Mouse (Mus musculus) hindbrain, embryonic 14.5 days (tissue): ENCODE measurements around the gene Cox10. TPM values are rescaled to one million over a fixed set of nuclear protein-coding genes. Genes with fewer than 3 reads are reported as not detected.

Experiments used
- ATAC-seq: fragments of 200-750 bp; cut with Nextera tagmentation; 2 replicates; pipeline ENCODE4 v1.8.0; 2017; ENCODE audit warnings: moderate number of reproducible peaks, mild to moderate bottlenecking, moderate TSS enrichment, moderate library complexity; ENCODE audit not compliant: low FRiP score
- DNase-seq: peaks from one replicate; pipeline ENCODE4 v3.0.0-alpha.2; 2015; ENCODE audit warnings: low spot score
- H3K27ac ChIP-seq: fragments of 300-500 bp; sonication (generic); 2 replicates; pipeline ENCODE4 v1.5.1; 2014; ENCODE audit warnings: mild to moderate bottlenecking, moderate library complexity
- H3K27me3 ChIP-seq: fragments of 300-500 bp; sonication (generic); 2 replicates; pipeline ENCODE4 v1.6.1; 2014; ENCODE audit warnings: mild to moderate bottlenecking, low read length, mixed read lengths; ENCODE audit not compliant: control insufficient read depth, insufficient read depth
- H3K36me3 ChIP-seq: fragments of 300-500 bp; sonication (generic); replicated peaks from 2 replicates; pipeline ENCODE4 v1.6.1; 2014; ENCODE audit not compliant: control insufficient read depth, insufficient read depth
- H3K4me1 ChIP-seq: fragments of 300-500 bp; sonication (generic); replicated peaks from 2 replicates; pipeline ENCODE4 v1.6.1; 2014; ENCODE audit warnings: antibody characterized with exemption, low read length, mixed read lengths; ENCODE audit not compliant: control insufficient read depth, insufficient read depth
- H3K4me2 ChIP-seq: fragments of 300-500 bp; sonication (generic); replicated peaks from 2 replicates; pipeline ENCODE4 v1.6.1; 2014; ENCODE audit warnings: mild to moderate bottlenecking, moderate library complexity
- H3K4me3 ChIP-seq: fragments of 300-500 bp; sonication (generic); replicated peaks from 2 replicates; pipeline ENCODE4 v1.5.1; 2014; ENCODE audit warnings: mild to moderate bottlenecking, low read length
- H3K9ac ChIP-seq: fragments of 300-500 bp; sonication (generic); 2 replicates; pipeline ENCODE4 v1.6.1; 2014
- H3K9me3 ChIP-seq: fragments of 300-500 bp; sonication (generic); 2 replicates; pipeline ENCODE4 v1.6.1; 2016; ENCODE audit warnings: low read length; ENCODE audit not compliant: control insufficient read depth
- WGBS: fragments of 180-500 bp; shearing (Covaris S2); extraction: QIAGEN DNeasy Blood & Tissue Kit; methylation state at CpG from one replicate; pipeline ENCODE4 v1.1.7; 2014; 5-methylcytosine and 5-hydroxymethylcytosine counted together
- polyA plus RNA-seq: library from polyadenylated mRNA; unstranded; fragments of >200 nt; fragmentation: Nextera tagmentation; extraction: Ambion mirVana; gene quantifications from 2 replicates; pipeline ENCODE4 v1.2.1, GENCODE M21; 2014

Cox10 gene
- polyA plus RNA-seq, 1 experiment from 2014 or later, result 30.0 TPM

DNA sequence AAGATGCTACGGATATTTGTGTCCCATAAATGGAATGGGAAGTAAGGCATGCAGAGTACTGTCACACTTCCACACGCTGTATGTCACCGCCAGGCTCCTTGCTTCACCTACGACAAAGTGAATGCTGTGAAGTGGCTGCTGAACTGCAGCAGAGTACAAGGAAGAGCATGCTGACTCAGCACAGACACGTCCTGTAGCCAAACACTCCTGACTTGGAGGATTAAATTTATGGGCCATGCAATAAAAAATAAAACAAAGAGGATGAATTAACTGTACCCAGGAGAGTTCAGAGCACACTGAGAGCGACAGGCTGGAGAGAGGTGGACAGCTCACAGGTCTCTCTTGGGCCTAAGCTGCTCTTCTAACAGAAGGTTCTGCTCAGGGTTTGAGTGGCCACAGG, 79.8 kb downstream of the Cox10 start:
- no peaks in the 10 kb centered on the region for H3K36me3 ChIP-seq
- ATAC-seq (no peak), DNase-seq (no peak)
- H3K4me3 ChIP-seq, result no peak overlapping the region
- WGBS, result 79% methylated on average over 6 of the region's 6 CpGs
- H3K9me3 ChIP-seq, result no peaks in the 10 kb centered on the region
- no peak overlapping the region for H3K4me2 ChIP-seq
- no peaks in the 10 kb centered on the region; the same call in 1 of the 2 replicates for H3K4me1 ChIP-seq
- no peak overlapping the region for H3K27ac ChIP-seq
- no peaks in the 10 kb centered on the region for H3K27me3 ChIP-seq
- H3K9ac ChIP-seq, result no peak overlapping the region

DNA sequence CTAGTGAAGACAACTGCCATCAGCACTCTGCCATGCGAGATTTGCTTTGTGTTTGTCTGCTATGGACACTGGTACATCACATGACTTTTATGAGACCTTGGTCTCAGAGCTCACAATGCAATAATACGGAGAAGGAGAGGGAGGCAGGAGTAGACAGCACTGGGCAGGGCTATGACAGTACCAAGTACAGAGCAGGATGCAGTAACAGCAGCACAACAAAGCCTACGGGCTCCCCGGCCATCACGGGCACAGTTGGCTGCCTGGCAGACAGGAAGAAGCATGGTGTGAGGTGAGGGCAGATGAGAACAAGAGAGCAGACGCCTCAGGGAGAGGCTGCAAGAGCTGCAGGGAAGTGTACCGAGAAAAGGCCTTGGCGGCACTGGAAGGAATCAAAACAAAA, 87.3 kb downstream of the Cox10 start:
- peaks cover 5% of the 10 kb centered on the region; the same call in 1 of the 2 replicates for H3K4me1 ChIP-seq
- H3K27me3 ChIP-seq, result no peaks in the 10 kb centered on the region
- H3K9ac ChIP-seq, result no peak overlapping the region
- H3K27ac ChIP-seq, result no peak overlapping the region
- H3K36me3 ChIP-seq, result no peaks in the 10 kb centered on the region
- DNase-seq, result no peak
- WGBS, result 69% methylated on average over 8 of the region's 8 CpGs
- ATAC-seq, result no peak
- no peak overlapping the region for H3K4me3 ChIP-seq
- no peaks in the 10 kb centered on the region for H3K9me3 ChIP-seq
- no peak overlapping the region for H3K4me2 ChIP-seq

DNA sequence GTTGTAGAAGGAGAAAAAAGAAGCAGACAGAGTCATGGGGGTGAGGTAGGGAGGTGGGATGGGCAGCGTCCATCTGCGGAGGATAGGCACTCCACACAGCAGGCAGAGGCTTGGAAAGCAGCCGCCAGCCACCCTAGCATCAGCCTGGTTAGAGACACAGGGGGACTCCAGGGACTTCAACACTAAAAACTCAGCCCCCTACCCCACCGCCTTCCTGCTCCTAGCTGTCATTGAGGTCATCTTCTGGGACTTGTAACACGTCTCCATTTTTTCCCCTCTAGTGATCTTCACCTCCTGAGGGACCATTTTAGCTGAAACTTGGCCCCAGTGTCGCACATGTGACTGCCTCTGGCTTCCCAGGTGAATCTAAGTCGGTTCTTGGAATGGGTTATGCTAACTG, 88.5 kb downstream of the Cox10 start:
- ATAC-seq, result no peak
- 75% methylated on average over 7 of the region's 7 CpGs for WGBS
- Histone ChIP-seq H3K27me3 (no peaks in the 10 kb centered on the region), H3K36me3 (no peaks in the 10 kb centered on the region), H3K27ac (no peak overlapping the region), H3K4me3 (no peak overlapping the region), H3K9ac (no peak overlapping the region), H3K4me1 (peaks cover 5% of the 10 kb centered on the region; the same call in 1 of the 2 replicates), H3K9me3 (no peaks in the 10 kb centered on the region), H3K4me2 (no peak overlapping the region)
- no peak for DNase-seq

DNA sequence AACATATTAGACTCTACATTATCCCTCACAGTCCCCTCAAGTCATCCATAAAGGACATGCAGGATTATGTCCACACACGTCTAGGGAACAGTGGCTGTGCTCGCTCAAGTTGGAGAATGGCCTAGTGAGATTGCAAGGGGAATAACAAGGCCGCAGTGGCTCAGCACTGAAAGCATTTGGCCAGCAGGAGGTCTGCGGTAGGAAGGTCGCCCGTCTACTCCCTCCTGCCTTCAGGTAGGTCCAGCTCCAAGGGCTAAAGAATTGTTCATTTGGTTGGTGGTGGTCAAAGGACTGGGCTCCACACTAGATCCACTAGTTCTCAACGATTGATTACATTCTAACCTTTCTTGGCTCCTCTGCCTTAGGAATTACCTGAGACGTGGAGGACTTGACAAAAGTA, 89.0 kb downstream of the Cox10 start:
- Histone ChIP-seq H3K9ac (no peak overlapping the region), H3K27ac (no peak overlapping the region), H3K4me2 (no peak overlapping the region), H3K4me3 (no peak overlapping the region), H3K27me3 (no peaks in the 10 kb centered on the region), H3K36me3 (no peaks in the 10 kb centered on the region), H3K4me1 (peaks cover 5% of the 10 kb centered on the region; the same call in 1 of the 2 replicates), H3K9me3 (no peaks in the 10 kb centered on the region)
- no peak for ATAC-seq
- no peak for DNase-seq
- 80% methylated on average over 8 of the region's 8 CpGs for WGBS

DNA sequence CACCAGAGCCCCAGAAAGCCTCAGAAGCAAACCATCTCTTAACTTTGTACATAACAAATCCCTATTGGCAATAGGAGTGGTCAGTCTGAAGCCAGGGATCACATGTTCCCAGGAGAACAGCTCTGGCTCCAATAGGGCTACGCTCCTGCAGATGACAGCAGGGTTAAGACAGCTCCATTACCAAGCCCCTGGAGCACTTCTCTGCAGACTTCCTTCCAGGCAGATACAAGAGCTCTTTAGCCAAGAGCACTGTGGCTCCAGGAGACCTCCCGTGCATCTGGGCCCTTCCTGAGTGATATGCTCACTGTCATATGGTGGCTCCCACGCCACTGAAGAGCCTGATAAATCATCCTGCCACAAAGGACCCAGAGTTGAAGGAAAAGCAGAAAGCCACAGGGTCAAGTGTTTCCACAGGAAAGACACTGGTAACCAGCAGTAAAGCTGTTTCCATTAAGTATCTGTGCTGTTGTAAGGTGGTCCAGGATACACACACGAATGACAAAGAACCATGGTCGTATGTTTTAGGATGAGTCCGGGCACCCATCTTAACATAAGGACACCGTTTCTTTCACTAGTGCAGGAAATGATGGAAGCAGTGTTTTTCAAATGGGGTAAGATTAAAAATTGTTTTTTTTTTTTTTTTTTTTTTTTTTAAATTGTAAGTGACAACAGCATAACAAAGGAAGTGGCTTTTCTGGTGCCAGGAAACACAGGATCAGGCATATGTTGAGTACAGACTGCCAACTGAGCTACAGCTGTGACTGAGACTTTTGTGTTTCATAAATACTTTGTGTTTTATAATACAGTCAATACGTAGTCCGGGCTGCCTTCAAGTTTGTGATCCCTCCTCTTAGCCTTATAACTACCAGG, 90.0 kb downstream of the Cox10 start:
- ATAC-seq, result no peak

DNA sequence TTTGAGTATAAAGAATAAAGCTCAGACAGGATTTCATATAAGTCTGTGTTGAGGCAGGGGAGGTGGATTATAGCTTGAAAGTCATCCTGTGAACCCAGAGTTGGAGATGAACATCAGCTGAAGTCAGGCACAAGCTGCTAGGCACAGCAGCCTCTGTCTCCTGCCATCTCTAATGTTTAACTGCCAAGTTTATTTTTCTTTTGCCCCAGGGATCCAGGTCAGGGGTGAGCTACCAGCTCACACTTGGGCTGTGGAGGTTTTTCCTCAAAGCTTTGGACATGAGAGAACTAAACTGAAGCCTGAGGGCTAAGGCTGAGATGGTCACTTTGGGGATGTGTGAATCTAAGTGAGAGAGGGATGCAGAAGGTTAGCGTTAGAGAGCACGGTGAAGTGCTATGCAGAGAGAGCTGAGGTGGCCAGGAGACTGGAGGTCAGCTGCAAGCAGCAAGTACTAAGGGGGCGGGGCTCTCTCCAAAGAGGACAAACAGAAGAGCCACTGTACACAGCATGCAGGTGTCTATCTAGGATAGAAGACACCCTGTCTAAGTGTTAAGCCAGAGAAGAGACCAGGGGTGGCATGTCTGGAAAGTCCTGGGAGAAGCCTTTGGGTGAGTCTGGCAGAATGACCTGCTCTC, 91.1 kb downstream of the Cox10 start:
- DNase-seq, result no peak
- no peak overlapping the region for H3K9ac ChIP-seq
- H3K27ac ChIP-seq, result no peak overlapping the region
- H3K36me3 ChIP-seq, result no peaks in the 10 kb centered on the region
- peaks cover 5% of the 10 kb centered on the region; the same call in 1 of the 2 replicates for H3K4me1 ChIP-seq
- ATAC-seq, result no peak
- 92% methylated on average over 3 of the region's 3 CpGs for WGBS
- H3K4me2 ChIP-seq, result no peak overlapping the region
- no peak overlapping the region for H3K4me3 ChIP-seq
- no peaks in the 10 kb centered on the region for H3K9me3 ChIP-seq
- no peaks in the 10 kb centered on the region for H3K27me3 ChIP-seq

More for the DNA sequence above, 90.0 kb downstream of the Cox10 start:
- DNase-seq, result no peak
- Histone ChIP-seq H3K9me3 (no peaks in the 10 kb centered on the region), H3K27me3 (no peaks in the 10 kb centered on the region), H3K4me3 (no peak overlapping the region), H3K9ac (no peak overlapping the region), H3K4me1 (peaks cover 5% of the 10 kb centered on the region; the same call in 1 of the 2 replicates), H3K27ac (no peak overlapping the region), H3K4me2 (no peak overlapping the region), H3K36me3 (no peaks in the 10 kb centered on the region)
- 67% methylated on average over 9 of the region's 9 CpGs for WGBS

DNA sequence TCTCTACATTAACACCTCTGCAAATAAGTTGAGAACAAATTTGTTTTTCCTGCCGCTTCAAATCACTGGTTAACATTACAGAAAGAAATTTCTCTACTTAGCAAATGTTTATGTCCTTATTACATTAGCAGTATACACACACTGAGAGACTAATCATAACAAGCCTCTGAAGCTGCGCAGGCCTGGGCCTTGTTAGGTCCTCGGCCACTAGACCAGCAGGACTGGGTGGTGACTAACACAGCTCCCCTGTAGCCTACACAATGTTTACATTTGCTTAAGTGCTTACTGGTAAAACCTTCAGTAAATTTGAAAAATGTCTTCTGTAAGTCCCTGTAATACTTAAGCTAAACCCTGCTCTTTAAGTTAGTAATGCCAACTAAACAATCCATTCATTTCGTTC, 92.6 kb downstream of the Cox10 start:
- H3K36me3 ChIP-seq, result no peaks in the 10 kb centered on the region
- H3K9me3 ChIP-seq, result no peaks in the 10 kb centered on the region
- H3K4me1 ChIP-seq, result peaks cover 9% of the 10 kb centered on the region; the same call in 1 of the 2 replicates
- no peak for DNase-seq
- ATAC-seq, result no peak
- H3K9ac ChIP-seq, result no peak overlapping the region
- H3K4me3 ChIP-seq, result no peak overlapping the region
- H3K27me3 ChIP-seq, result no peaks in the 10 kb centered on the region
- 86% methylated on average over 4 of the region's 4 CpGs for WGBS
- no peak overlapping the region for H3K27ac ChIP-seq
- no peak overlapping the region for H3K4me2 ChIP-seq

DNA sequence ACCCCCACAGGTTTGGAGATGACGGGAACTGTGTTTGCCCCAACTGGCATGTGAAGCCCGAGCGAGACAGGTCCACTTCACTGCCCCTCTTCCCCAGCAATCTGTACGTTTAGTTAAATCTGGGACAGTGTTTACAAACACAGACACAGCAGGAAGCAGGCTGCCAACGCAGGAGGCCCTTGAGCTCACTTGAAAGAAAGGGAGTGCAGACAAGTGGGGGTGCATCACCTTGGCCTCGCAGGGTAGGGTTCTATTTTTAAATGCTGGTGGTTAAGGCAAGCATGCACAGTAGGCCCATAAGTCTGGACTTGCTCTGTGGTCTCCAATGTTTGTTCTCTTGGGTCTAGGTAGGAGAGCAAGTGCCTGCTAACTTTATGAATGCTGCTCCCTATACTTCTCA, 93.8 kb downstream of the Cox10 start:
- 68% methylated on average over 6 of the region's 6 CpGs for WGBS
- ATAC-seq, result no peak
- Histone ChIP-seq H3K4me3 (no peak overlapping the region), H3K4me2 (no peak overlapping the region), H3K9ac (no peak overlapping the region), H3K9me3 (no peaks in the 10 kb centered on the region), H3K27me3 (no peaks in the 10 kb centered on the region), H3K36me3 (no peaks in the 10 kb centered on the region), H3K27ac (no peak overlapping the region), H3K4me1 (peaks cover 9% of the 10 kb centered on the region; the same call in 1 of the 2 replicates)
- no peak for DNase-seq

DNA sequence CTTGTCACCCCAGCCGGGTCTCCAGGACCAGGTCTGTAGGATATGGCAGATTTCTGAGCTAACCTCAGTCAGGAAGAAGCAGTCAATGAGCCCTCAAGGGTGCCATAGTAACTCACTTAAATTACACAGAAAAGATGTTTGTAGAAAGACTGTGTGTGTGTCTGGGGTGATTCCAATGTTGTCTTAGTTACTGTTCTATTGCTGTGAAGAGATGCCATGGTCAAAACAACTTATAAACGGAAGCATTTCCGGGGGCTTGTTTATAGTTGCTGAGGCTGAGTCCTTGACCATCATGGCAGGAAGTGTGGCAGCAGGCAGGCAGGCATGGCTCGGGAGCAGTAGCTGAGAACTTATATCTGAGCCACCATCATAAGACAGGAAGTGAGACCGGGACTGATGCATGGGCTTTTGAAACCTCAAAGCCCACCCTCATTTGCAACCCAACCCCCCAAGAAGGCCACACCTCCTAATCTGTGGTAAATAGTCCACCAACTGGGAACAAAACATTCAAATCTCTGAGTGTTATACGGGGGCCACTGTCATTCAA, 94.6 kb downstream of the Cox10 start:
- no peak for ATAC-seq
- Histone ChIP-seq H3K9me3 (no peaks in the 10 kb centered on the region), H3K4me3 (no peak overlapping the region), H3K4me2 (no peak overlapping the region), H3K27ac (no peak overlapping the region), H3K4me1 (peaks cover 9% of the 10 kb centered on the region; the same call in 1 of the 2 replicates), H3K27me3 (no peaks in the 10 kb centered on the region), H3K36me3 (no peaks in the 10 kb centered on the region), H3K9ac (no peak overlapping the region)
- no peak for DNase-seq
- 87% methylated on average over 6 of the region's 6 CpGs for WGBS
